Mouse (Mus musculus) liver, embryonic 14.5 days (tissue): ENCODE measurements at regions not wholly inside any gene's neighbourhood (a gene's known extent, or its start where the extent isn't known, plus 50 kb on each side); places are given as distances from the start of the nearest gene placed in this dataset.

Experiments used
- CTCF ChIP-seq: IDR thresholded peaks from 2 replicates; pipeline ENCODE4 v1.5.1; 2016; ENCODE audit warnings: antibody characterized with exemption, low read depth, control low read depth
- EP300 ChIP-seq: IDR thresholded peaks from 2 replicates; pipeline ENCODE4 v1.6.1; 2016; ENCODE audit warnings: antibody characterized with exemption, low read depth

GRCm38 (mm10) chr8:76764201-76764600 is 135.0 kb upstream of the Nr3c2 start:
- TF ChIP-seq CTCF (no peak), EP300 (no peak)
